Mouse (Mus musculus): ENCODE data around the gene Gstm4.

GRCm38 (mm10) chr3:108083904-108084407 lies 39.3 kb upstream of the Gstm4 start:
- TF ChIP-seq CTCF (IDR thresholded peaks at IDR 0.05; ENCODE audit: low read depth) (no peak), EP300 (IDR thresholded peaks at IDR 0.05; ENCODE audit: low read depth) (no peak)

Measured in liver, postnatal 0 days (tissue).